Mouse (Mus musculus): ENCODE data around the gene Cass4. TPM values are rescaled to one million over a fixed set of nuclear protein-coding genes. Genes with fewer than 3 reads are reported as not detected.

The Cass4 gene
- total and polyA plus RNA-seq, 2 experiments from 2014 or later: 0.16 to 0.21 TPM

DNA sequence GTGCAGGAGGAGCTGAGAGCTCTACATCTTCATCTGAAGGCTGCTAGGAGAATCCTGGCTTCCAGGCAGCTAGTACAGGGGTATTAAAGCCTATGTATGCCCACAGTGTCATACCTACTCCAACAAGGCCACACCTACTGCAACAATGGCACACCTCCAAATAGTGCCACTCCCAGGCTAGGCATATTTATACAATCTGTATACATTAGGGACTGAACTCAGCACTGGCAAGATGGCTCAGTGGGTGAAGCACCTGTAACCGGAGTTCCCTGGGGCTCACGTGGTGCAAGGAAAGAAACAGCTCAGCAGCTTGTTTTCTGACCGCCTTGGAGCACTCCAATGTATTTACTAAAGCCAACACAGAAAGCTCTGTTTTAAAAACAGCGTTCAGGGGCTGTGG lies 52.0 kb downstream of the Cass4 start:
- 92% methylated on average over 4 of the region's 4 CpGs for WGBS
- Histone ChIP-seq H3K9ac (replicated peaks; ENCODE audit: low read length) (no peak overlapping the region), H3K4me1 (ENCODE audit: insufficient read depth, low read length) (peaks cover 6% of the 10 kb centered on the region; the same call in 1 of the 2 replicates), H3K27ac (no peak overlapping the region), H3K9me3 (ENCODE audit: low read length) (no peaks in the 10 kb centered on the region), H3K27me3 (ENCODE audit: insufficient read depth, low read length) (no peaks in the 10 kb centered on the region), H3K4me2 (ENCODE audit: low read depth, low read length) (no peak overlapping the region), H3K36me3 (ENCODE audit: insufficient read depth, low read length) (peaks cover 51% of the 10 kb centered on the region), H3K4me3 (ENCODE audit: low read length) (no peak overlapping the region)
- no peak for TF ChIP-seq CTCF (IDR thresholded peaks at IDR 0.05; ENCODE audit: low read depth)
- DNase-seq (ENCODE audit: low spot score) (no peak), ATAC-seq (no peak)

- peak; percentile 66 for TF ChIP-seq CTCF (IDR thresholded peaks at IDR 0.05; ENCODE audit: low read depth)
- ATAC-seq: no peak
- Histone ChIP-seq H3K27me3 (ENCODE audit: insufficient read depth, low read length) (no peaks in the 10 kb centered on the region), H3K4me2 (ENCODE audit: low read depth, low read length) (no peak overlapping the region), H3K4me3 (ENCODE audit: low read length) (no peak overlapping the region), H3K27ac (no peak overlapping the region), H3K4me1 (ENCODE audit: insufficient read depth, low read length) (no peaks in the 10 kb centered on the region), H3K9me3 (ENCODE audit: low read length) (no peaks in the 10 kb centered on the region), H3K36me3 (ENCODE audit: insufficient read depth, low read length) (peaks cover 60% of the 10 kb centered on the region), H3K9ac (replicated peaks; ENCODE audit: low read length) (no peak overlapping the region)
- peak; percentile 28 for DNase-seq (ENCODE audit: low spot score)
- WGBS: 88% methylated on average over 6 of the region's 6 CpGs
These were observed 53.7 kb downstream of the Cass4 start for GRCm38 (mm10) chr2:172447317-172447716.

GRCm38 (mm10) chr2:172448329-172448728 lies 54.7 kb downstream of the Cass4 start:
- 90% methylated on average over 4 of the region's 4 CpGs for WGBS

GRCm38 (mm10) chr2:172450640-172451039 lies 57.0 kb downstream of the Cass4 start:
- TF ChIP-seq CTCF (IDR thresholded peaks at IDR 0.05; ENCODE audit: low read depth): no peak
- Histone ChIP-seq H3K4me1 (ENCODE audit: insufficient read depth, low read length) (no peaks in the 10 kb centered on the region), H3K27me3 (ENCODE audit: insufficient read depth, low read length) (no peaks in the 10 kb centered on the region), H3K4me3 (ENCODE audit: low read length) (no peak overlapping the region), H3K9me3 (ENCODE audit: low read length) (no peaks in the 10 kb centered on the region), H3K4me2 (ENCODE audit: low read depth, low read length) (no peak overlapping the region), H3K9ac (replicated peaks; ENCODE audit: low read length) (no peak overlapping the region), H3K36me3 (ENCODE audit: insufficient read depth, low read length) (peaks cover 57% of the 10 kb centered on the region), H3K27ac (no peak overlapping the region)
- ATAC-seq: no peak
- WGBS: 79% methylated on average over 6 of the region's 6 CpGs
- no peak for DNase-seq (ENCODE audit: low spot score)

More at GRCm38 (mm10) chr2:172448329-172448728, 54.7 kb downstream of the Cass4 start:
- DNase-seq (ENCODE audit: low spot score) (no peak), ATAC-seq (no peak)
- H3K27me3 ChIP-seq (ENCODE audit: insufficient read depth, low read length): no peaks in the 10 kb centered on the region
- H3K4me3 ChIP-seq (ENCODE audit: low read length): no peak overlapping the region
- H3K9ac ChIP-seq (replicated peaks; ENCODE audit: low read length): no peak overlapping the region
- H3K4me1 ChIP-seq (ENCODE audit: insufficient read depth, low read length): no peaks in the 10 kb centered on the region
- peaks cover 60% of the 10 kb centered on the region for H3K36me3 ChIP-seq (ENCODE audit: insufficient read depth, low read length)
- no peak overlapping the region for H3K27ac ChIP-seq
- no peaks in the 10 kb centered on the region for H3K9me3 ChIP-seq (ENCODE audit: low read length)
- no peak for TF ChIP-seq CTCF (IDR thresholded peaks at IDR 0.05; ENCODE audit: low read depth)
- no peak overlapping the region for H3K4me2 ChIP-seq (ENCODE audit: low read depth, low read length)

- DNase-seq (ENCODE audit: low spot score) (no peak), ATAC-seq (no peak)
- no peaks in the 10 kb centered on the region for H3K9me3 ChIP-seq (ENCODE audit: low read length)
- no peak overlapping the region for H3K4me2 ChIP-seq (ENCODE audit: low read depth, low read length)
- WGBS: 94% methylated on average over 4 of the region's 4 CpGs
- H3K4me1 ChIP-seq (ENCODE audit: insufficient read depth, low read length): no peaks in the 10 kb centered on the region
- H3K4me3 ChIP-seq (ENCODE audit: low read length): no peak overlapping the region
- H3K27me3 ChIP-seq (ENCODE audit: insufficient read depth, low read length): no peaks in the 10 kb centered on the region
- no peak overlapping the region for H3K27ac ChIP-seq
- H3K9ac ChIP-seq (replicated peaks; ENCODE audit: low read length): no peak overlapping the region
- H3K36me3 ChIP-seq (ENCODE audit: insufficient read depth, low read length): peaks cover 43% of the 10 kb centered on the region
- TF ChIP-seq CTCF (IDR thresholded peaks at IDR 0.05; ENCODE audit: low read depth): no peak
These were observed 58.4 kb downstream of the Cass4 start for GRCm38 (mm10) chr2:172452031-172452430.

DNA sequence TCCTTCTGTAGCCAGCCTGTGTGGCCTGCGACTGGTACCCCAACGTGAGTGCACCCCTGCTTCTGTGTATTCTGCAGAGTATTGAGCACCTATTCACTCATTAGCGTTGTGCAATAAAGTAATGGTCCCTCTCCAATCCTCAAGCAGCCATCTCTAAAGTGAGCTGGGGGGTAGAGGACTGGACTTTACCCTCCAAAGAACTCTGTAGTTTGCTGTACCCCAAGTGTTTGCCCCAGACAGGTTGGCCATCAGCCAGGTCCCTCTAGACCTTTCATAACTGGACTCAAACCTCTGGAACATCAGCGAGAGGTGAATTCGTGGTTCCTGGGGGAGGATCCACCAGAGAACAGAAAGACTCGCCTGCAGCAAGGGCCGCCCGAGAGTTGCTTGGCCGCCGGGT lies 58.9 kb downstream of the Cass4 start:
- no peaks in the 10 kb centered on the region for H3K9me3 ChIP-seq (ENCODE audit: low read length)
- WGBS: 90% methylated on average over 10 of the region's 10 CpGs
- H3K4me3 ChIP-seq (ENCODE audit: low read length): no peak overlapping the region
- no peak overlapping the region for H3K27ac ChIP-seq
- H3K9ac ChIP-seq (replicated peaks; ENCODE audit: low read length): no peak overlapping the region
- no peaks in the 10 kb centered on the region for H3K4me1 ChIP-seq (ENCODE audit: insufficient read depth, low read length)
- TF ChIP-seq CTCF (IDR thresholded peaks at IDR 0.05; ENCODE audit: low read depth): no peak
- no peak for DNase-seq (ENCODE audit: low spot score)
- no peak overlapping the region for H3K4me2 ChIP-seq (ENCODE audit: low read depth, low read length)
- H3K36me3 ChIP-seq (ENCODE audit: insufficient read depth, low read length): peaks cover 39% of the 10 kb centered on the region
- no peaks in the 10 kb centered on the region for H3K27me3 ChIP-seq (ENCODE audit: insufficient read depth, low read length)
- ATAC-seq: no peak

GRCm38 (mm10) chr2:172458496-172458895 lies 64.9 kb downstream of the Cass4 start, which contains the start of gene Gcnt7:
Gene Gcnt7 (minus strand): TSS chr2:172458596.
- Histone ChIP-seq H3K9me3 (ENCODE audit: low read length) (no peaks in the 10 kb centered on the region), H3K4me3 (ENCODE audit: low read length) (no peak within 1 kb of the TSS), H3K36me3 (ENCODE audit: insufficient read depth, low read length) (peaks cover 12% of the 10 kb centered on the region; the same call in 1 of the 2 replicates), H3K9ac (replicated peaks; ENCODE audit: low read length) (no peak within 1 kb of the TSS), H3K27ac (no peak within 1 kb of the TSS), H3K27me3 (ENCODE audit: insufficient read depth, low read length) (no peaks in the 10 kb centered on the region), H3K4me2 (ENCODE audit: low read depth, low read length) (no peak within 1 kb of the TSS), H3K4me1 (ENCODE audit: insufficient read depth, low read length) (no peaks in the 10 kb centered on the region)
- DNase-seq (ENCODE audit: low spot score) (no peak), ATAC-seq (no peak)
- no peak for TF ChIP-seq CTCF (IDR thresholded peaks at IDR 0.05; ENCODE audit: low read depth)
- WGBS: 86% methylated on average over 11 of the region's 11 CpGs
